ENCODE assay signal across 12 mouse cellular contexts in genomic region chr6:51654991-51655390, GRCm38 (mm10).
DNase-seq lines count a peak whose midpoint lies in the region; ATAC-seq and TF ChIP-seq lines count a peak whose summit lies in the region.
"Had no signal": no experiment of that assay in that cellular context is flagged by ENCODE, and none has a peak within 500 bp of the region (broad histone marks: within the 10 kb centered on the region; RNA-seq: fewer than 3 reads in every experiment).

No protein-coding gene starts in this region.

- TF ChIP-seq CTCF in lung, embryonic 14.5 days (IDR thresholded peaks at IDR 0.05; ENCODE audit: low read depth) = peak; percentile 40
- peak; percentile 39 for TF ChIP-seq CTCF in E14TG2a.4 (conservative IDR thresholded peaks at IDR 0.05; ENCODE audit: low read length)

- no peak overlapping the region for H3K4me3 ChIP-seq in forebrain, embryonic 13.5 days
- H3K4me3 ChIP-seq in forebrain, embryonic 14.5 days (ENCODE audit: low read depth, low read length) = no peak overlapping the region
- no peak overlapping the region for H3K4me3 ChIP-seq in lung, embryonic 14.5 days (ENCODE audit: low read depth, low read length)
- H3K4me3 ChIP-seq in E14TG2a.4 (replicated peaks; ENCODE audit: low read length) = no peak overlapping the region
- H3K4me3 ChIP-seq: embryonic facial prominence, embryonic 10.5 days had no signal

- peak overlapping the region; percentile 80; the same call in 1 of the 2 replicates for H3K27ac ChIP-seq in forebrain, embryonic 13.5 days
- no peak overlapping the region; the same call in 1 of the 2 replicates for H3K27ac ChIP-seq in forebrain, embryonic 14.5 days (ENCODE audit: low read depth, low read length)
- H3K27ac ChIP-seq in lung, embryonic 14.5 days (ENCODE audit: low read depth) = no peak overlapping the region
- H3K27ac ChIP-seq: embryonic facial prominence, embryonic 10.5 days had no signal

- H3K27me3 ChIP-seq in forebrain, embryonic 13.5 days = no peaks in the 10 kb centered on the region
- no peaks in the 10 kb centered on the region for H3K27me3 ChIP-seq in forebrain, embryonic 14.5 days (replicated peaks; ENCODE audit: control insufficient read depth, insufficient read depth, low read length)
- no peaks in the 10 kb centered on the region for H3K27me3 ChIP-seq in lung, embryonic 14.5 days (ENCODE audit: insufficient read depth, low read length)
- no peaks in the 10 kb centered on the region for H3K27me3 ChIP-seq in E14TG2a.4 (ENCODE audit: insufficient read depth, low read length)

- peaks cover 26% of the 10 kb centered on the region for H3K4me1 ChIP-seq in forebrain, embryonic 13.5 days
- H3K4me1 ChIP-seq in forebrain, embryonic 14.5 days (ENCODE audit: control insufficient read depth, insufficient read depth, low read length) = peaks cover 17% of the 10 kb centered on the region; the same call in 1 of the 2 replicates
- H3K4me1 ChIP-seq in lung, embryonic 14.5 days (ENCODE audit: insufficient read depth) = no peaks in the 10 kb centered on the region
- peaks cover 16% of the 10 kb centered on the region for H3K4me1 ChIP-seq in E14TG2a.4 (replicated peaks; ENCODE audit: low read depth, low read length)

- no peaks in the 10 kb centered on the region for H3K9me3 ChIP-seq in forebrain, embryonic 13.5 days (replicated peaks)
- no peaks in the 10 kb centered on the region for H3K9me3 ChIP-seq in forebrain, embryonic 14.5 days (replicated peaks; ENCODE audit: control insufficient read depth, low read length)
- H3K9me3 ChIP-seq in lung, embryonic 14.5 days (ENCODE audit: low read depth, low read length) = no peaks in the 10 kb centered on the region
- no peaks in the 10 kb centered on the region for H3K9me3 ChIP-seq in E14TG2a.4 (ENCODE audit: low read length)
- H3K9me3 ChIP-seq: embryonic facial prominence, embryonic 10.5 days had no signal

- DNase-seq in forebrain, embryonic 14.5 days (ENCODE audit: low spot score) = no peak
- peak; percentile 13 for DNase-seq in lung, embryonic 14.5 days
- DNase-seq in lung, postnatal 14 days = no peak
- DNase-seq in induced T-regulatory cell, adult 2 months (ENCODE audit: low read depth) = peak; percentile 24
- no peak for DNase-seq in cerebellum, adult 9-10 months
- DNase-seq: heart, postnatal 10 days; kidney, adult 8-10 months; lung, postnatal 10 days had no signal

- H3K9ac ChIP-seq in forebrain, embryonic 13.5 days = no peak overlapping the region
- no peak overlapping the region for H3K9ac ChIP-seq in forebrain, embryonic 14.5 days (ENCODE audit: low read length)
- H3K9ac ChIP-seq in lung, embryonic 14.5 days = no peak overlapping the region

- no peaks in the 10 kb centered on the region for H3K36me3 ChIP-seq in forebrain, embryonic 13.5 days (ENCODE audit: poor library complexity, severe bottlenecking)
- no peaks in the 10 kb centered on the region for H3K36me3 ChIP-seq in forebrain, embryonic 14.5 days (ENCODE audit: control insufficient read depth, insufficient read depth, low read length)
- no peaks in the 10 kb centered on the region for H3K36me3 ChIP-seq in lung, embryonic 14.5 days (ENCODE audit: insufficient read depth)
- no peaks in the 10 kb centered on the region for H3K36me3 ChIP-seq in E14TG2a.4 (ENCODE audit: insufficient read depth, low read length)
- H3K36me3 ChIP-seq: embryonic facial prominence, embryonic 10.5 days had no signal

- H3K4me2 ChIP-seq in forebrain, embryonic 13.5 days = no peak overlapping the region
- no peak overlapping the region for H3K4me2 ChIP-seq in forebrain, embryonic 14.5 days (ENCODE audit: low read length)
- no peak overlapping the region for H3K4me2 ChIP-seq in lung, embryonic 14.5 days

- ATAC-seq in forebrain, embryonic 13.5 days = no peak
- ATAC-seq in forebrain, embryonic 14.5 days = no peak
- ATAC-seq in lung, embryonic 14.5 days (ENCODE audit: insufficient read depth) = no peak
- no peak for ATAC-seq in frontal cortex, adult (ENCODE audit: low TSS enrichment)

- 86% methylated on average over 3 of the region's 4 CpGs for WGBS in forebrain, embryonic 13.5 days
- 93% methylated on average over 4 of the region's 4 CpGs for WGBS in forebrain, embryonic 14.5 days
- 86% methylated on average over 3 of the region's 4 CpGs for WGBS in lung, embryonic 14.5 days

Comparison
In these comparisons a context has a peak if more than half of its experiments do, and no peak if none do; other contexts are left out.
1. DNase-seq: peak in lung, embryonic 14.5 days (single experiment) and induced T-regulatory cell, adult 2 months (single experiment); none in forebrain, embryonic 14.5 days (single experiment), lung, postnatal 14 days (single experiment) and cerebellum, adult 9-10 months (single experiment).